Mouse (Mus musculus) thymus, adult 2 months (tissue): Measurements from ENCODE around the gene Olfr495. TPM values are rescaled to one million over a fixed set of nuclear protein-coding genes. Genes with fewer than 3 reads are reported as not detected.

Experiments used
- DNase-seq: peaks from one replicate; pipeline ENCODE4 v3.0.0; 2021
- H3K27ac ChIP-seq: fragments of 200-500 bp; 2 replicates; pipeline ENCODE4 v1.5.1; 2012; ENCODE audit warnings: low read length, control low read depth; ENCODE audit not compliant: control insufficient read depth, insufficient read depth
- H3K27me3 ChIP-seq: fragments of 200-500 bp; 2 replicates; pipeline ENCODE4 v1.6.1; 2012; ENCODE audit warnings: mild to moderate bottlenecking, low read length, moderate library complexity, mixed read lengths; ENCODE audit not compliant: control insufficient read depth, insufficient read depth
- H3K36me3 ChIP-seq: fragments of 200-500 bp; 2 replicates; pipeline ENCODE4 v1.6.1; 2012; ENCODE audit warnings: mild to moderate bottlenecking, low read length, moderate library complexity; ENCODE audit not compliant: control insufficient read depth, insufficient read depth
- H3K4me1 ChIP-seq: fragments of 200-500 bp; replicated peaks from 2 replicates; pipeline ENCODE4 v1.6.1; 2012; ENCODE audit warnings: low read length; ENCODE audit not compliant: control insufficient read depth, insufficient read depth
- H3K4me3 ChIP-seq: fragments of 200-500 bp; 2 replicates; pipeline ENCODE4 v1.5.1; 2012; ENCODE audit warnings: mild to moderate bottlenecking, low read length, control low read depth, moderate library complexity; ENCODE audit not compliant: control insufficient read depth, insufficient read depth
- CTCF ChIP-seq: fragments of 200-500 bp; IDR thresholded peaks from 2 replicates; pipeline ENCODE4 v1.5.1; 2012; ENCODE audit warnings: mild to moderate bottlenecking, control low read depth, low read length, moderate library complexity, borderline replicate concordance; ENCODE audit not compliant: control insufficient read depth, poor library complexity, insufficient read depth; ENCODE audit errors: extremely low read depth
- POLR2A ChIP-seq: fragments of 200-500 bp; IDR thresholded peaks from 2 replicates; pipeline ENCODE4 v1.6.1; 2012; ENCODE audit warnings: mild to moderate bottlenecking, low read length, control low read depth, moderate library complexity; ENCODE audit not compliant: control insufficient read depth, poor library complexity, insufficient read depth; ENCODE audit errors: extremely low read depth
- WGBS: fragments of 180-500 bp; shearing (Covaris S2); methylation state at CpG from one replicate; pipeline ENCODE4 v1.1.7; 2018; 5-methylcytosine and 5-hydroxymethylcytosine counted together
- polyA plus RNA-seq: library from polyadenylated mRNA; depleted of rRNA; stranded (reverse); fragments of >200 nt; gene quantifications from 2 replicates; pipeline ENCODE4 v1.2.3, GENCODE M21; 2012; rRNA removed

The Olfr495 gene
- not detected in 2 replicates for polyA plus RNA-seq

DNA sequence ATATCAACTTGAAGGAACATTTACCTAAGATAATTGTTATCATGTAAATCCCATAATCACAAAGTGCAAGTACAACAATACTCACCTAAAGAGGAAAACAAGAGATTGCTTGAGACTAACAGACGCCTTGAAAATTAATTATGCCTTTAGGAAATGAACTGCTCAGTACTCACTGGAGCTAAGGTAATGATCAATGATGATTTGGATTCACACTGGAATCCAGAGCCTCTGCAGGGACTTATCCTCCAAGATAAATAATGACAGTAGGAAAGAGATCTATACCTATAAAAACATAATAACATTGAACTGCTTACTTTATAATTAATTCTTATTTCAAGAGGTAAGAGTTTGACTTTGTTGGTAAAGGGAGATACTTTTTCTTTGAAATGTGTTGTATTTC, at the start of gene Olfr495:
Gene Olfr495, plus strand, starts transcription at position 301 of the 400 bp plus-strand sequence.
- WGBS, result 76% methylated on average over 1 of the region's 1 CpGs
- Histone ChIP-seq H3K27ac (no peak within 1 kb of the TSS), H3K4me1 (no peaks in the 10 kb centered on the region), H3K27me3 (no peaks in the 10 kb centered on the region), H3K36me3 (no peaks in the 10 kb centered on the region), H3K4me3 (no peak within 1 kb of the TSS)
- no peak for TF ChIP-seq POLR2A
- DNase-seq, result no peak

- TF ChIP-seq CTCF (no peak), POLR2A (no peak)
- no peaks in the 10 kb centered on the region for H3K4me1 ChIP-seq
- no peaks in the 10 kb centered on the region for H3K27me3 ChIP-seq
- no peak within 1 kb of the TSS for H3K27ac ChIP-seq
- DNase-seq, result no peak
- H3K36me3 ChIP-seq, result no peaks in the 10 kb centered on the region
- no peak within 1 kb of the TSS for H3K4me3 ChIP-seq
- WGBS, result 82% methylated on average over 1 of the region's 1 CpGs
Measured at GRCm38 (mm10) chr7:108346879-108347278, 46.1 kb upstream of the Olfr495 start, which contains the start of gene Olfr493. Olfr493 (minus strand) TSS chr7:108346979.

DNA sequence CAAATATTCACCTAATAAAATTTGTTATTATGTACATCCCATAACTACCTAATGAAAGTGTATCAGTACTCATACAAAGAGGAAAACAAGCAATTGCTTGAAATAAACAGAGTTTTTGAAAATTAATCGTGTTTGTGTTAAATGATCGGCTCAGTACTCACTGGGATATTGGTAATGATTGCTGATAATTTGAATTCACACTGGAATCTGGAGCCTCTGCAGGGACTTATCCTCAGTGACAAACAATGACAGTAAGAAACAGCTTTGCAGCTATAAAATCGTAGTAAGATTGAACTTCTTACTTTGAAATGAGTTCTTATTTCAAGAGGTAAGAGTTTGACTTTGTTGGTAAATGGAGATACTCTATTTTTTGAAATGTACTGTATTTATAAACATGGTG, 27.9 kb upstream of the Olfr495 start, which contains the start of gene Olfr494:
Gene Olfr494, plus strand, starts transcription at position 301 of the 400 bp plus-strand sequence.
- DNase-seq, result no peak
- Histone ChIP-seq H3K27me3 (no peaks in the 10 kb centered on the region), H3K4me1 (no peaks in the 10 kb centered on the region), H3K36me3 (no peaks in the 10 kb centered on the region), H3K4me3 (no peak within 1 kb of the TSS), H3K27ac (no peak within 1 kb of the TSS)
- no peak for TF ChIP-seq POLR2A
- no peak for TF ChIP-seq CTCF
- 82% methylated on average over 3 of the region's 3 CpGs for WGBS

GRCm38 (mm10) chr7:108420121-108420520, 27.2 kb downstream of the Olfr495 start, which contains the start of gene Olfr497:
Olfr497 (plus strand) TSS chr7:108420421.
- no peaks in the 10 kb centered on the region for H3K4me1 ChIP-seq
- H3K36me3 ChIP-seq, result no peaks in the 10 kb centered on the region
- H3K27ac ChIP-seq, result no peak within 1 kb of the TSS
- H3K4me3 ChIP-seq, result no peak within 1 kb of the TSS
- DNase-seq, result no peak
- TF ChIP-seq POLR2A (no peak), CTCF (no peak)
- 80% methylated on average over 2 of the region's 2 CpGs for WGBS
- H3K27me3 ChIP-seq, result no peaks in the 10 kb centered on the region

Other genes with a start within 250 kb of the Olfr495 start
- gene Olfr485, start 233.3 kb upstream of the Olfr495 start, polyA plus RNA-seq, result not detected in 2 replicates
- not detected in 2 replicates for gene Olfr486, start 220.4 kb upstream of the Olfr495 start, polyA plus RNA-seq
- gene Olfr487, start 178.5 kb upstream of the Olfr495 start, polyA plus RNA-seq, result not detected in 2 replicates
- not detected in 2 replicates for gene Olfr488, start 134.8 kb upstream of the Olfr495 start, polyA plus RNA-seq
- not detected in 2 replicates for gene Olfr490, start 104.2 kb upstream of the Olfr495 start, polyA plus RNA-seq
- not detected in 2 replicates for gene Olfr491, start 79.7 kb upstream of the Olfr495 start, polyA plus RNA-seq
- not detected in 2 replicates for gene Olfr492, start 69.5 kb upstream of the Olfr495 start, polyA plus RNA-seq
- not detected in 2 replicates for gene Olfr493, start 46.2 kb upstream of the Olfr495 start, polyA plus RNA-seq
- gene Olfr494, start 27.8 kb upstream of the Olfr495 start, polyA plus RNA-seq, result not detected in 2 replicates
- gene Olfr497, start 27.3 kb downstream of the Olfr495 start, polyA plus RNA-seq, result not detected in 2 replicates
- gene Olfr498, start 72.2 kb downstream of the Olfr495 start, polyA plus RNA-seq, result not detected in 2 replicates
- not detected in 2 replicates for gene Olfr502, start 131.9 kb downstream of the Olfr495 start, polyA plus RNA-seq
- gene Olfr503, start 151.4 kb downstream of the Olfr495 start, polyA plus RNA-seq, result not detected in 2 replicates
- not detected in 2 replicates for gene Olfr504, start 172.6 kb downstream of the Olfr495 start, polyA plus RNA-seq
- not detected in 2 replicates for gene Olfr506, start 217.6 kb downstream of the Olfr495 start, polyA plus RNA-seq
- gene Olfr507, start 228.6 kb downstream of the Olfr495 start, polyA plus RNA-seq, result not detected in 2 replicates
- not detected in 2 replicates for gene Olfr508, start 236.8 kb downstream of the Olfr495 start, polyA plus RNA-seq